Mouse (Mus musculus): Measurements from ENCODE around the gene Tgfbr3. TPM values are rescaled to one million over a fixed set of nuclear protein-coding genes. Genes with fewer than 3 reads are reported as not detected.

Gene Tgfbr3
- polyA plus RNA-seq, 1 experiment from 2014 or later = 2.2 TPM

DNA sequence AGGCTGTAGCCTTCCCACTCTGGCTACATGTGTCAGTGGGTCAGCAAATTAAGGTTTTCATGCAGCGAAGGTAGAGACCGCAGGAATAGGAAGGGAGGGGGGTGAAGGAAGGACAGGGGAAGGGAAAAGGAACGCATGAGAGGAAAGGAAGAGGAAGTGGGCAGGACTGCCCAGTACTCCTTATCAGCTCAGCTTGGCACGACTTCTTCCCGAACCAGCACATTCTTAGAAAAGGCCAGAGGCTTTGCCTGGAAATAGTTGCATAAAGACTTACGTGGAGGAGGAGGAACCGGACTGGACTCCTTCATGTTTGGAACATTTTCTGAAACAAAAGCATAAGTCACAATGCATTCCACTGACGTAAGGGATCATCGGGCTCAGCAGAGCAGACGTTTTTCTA lies 168.3 kb downstream of the Tgfbr3 start:
- Histone ChIP-seq H3K36me3 (ENCODE audit: control insufficient read depth, insufficient read depth, low read length) (no peaks in the 10 kb centered on the region), H3K4me1 (ENCODE audit: control insufficient read depth, insufficient read depth, low read length) (no peaks in the 10 kb centered on the region), H3K9me3 (replicated peaks; ENCODE audit: control insufficient read depth, low read length) (no peaks in the 10 kb centered on the region), H3K9ac (ENCODE audit: low read length) (no peak overlapping the region), H3K4me2 (ENCODE audit: low read length) (no peak overlapping the region), H3K27me3 (replicated peaks; ENCODE audit: control insufficient read depth, insufficient read depth, low read length) (0 out of 2 replicates have a peak, but pooled peaks cover 4% of the 10 kb centered on the region), H3K4me3 (ENCODE audit: low read depth, low read length) (no peak overlapping the region), H3K27ac (ENCODE audit: low read depth, low read length) (no peak overlapping the region)
- 75% methylated on average over 10 of the region's 10 CpGs for WGBS
- ATAC-seq (no peak), DNase-seq (ENCODE audit: low spot score) (no peak)

DNA sequence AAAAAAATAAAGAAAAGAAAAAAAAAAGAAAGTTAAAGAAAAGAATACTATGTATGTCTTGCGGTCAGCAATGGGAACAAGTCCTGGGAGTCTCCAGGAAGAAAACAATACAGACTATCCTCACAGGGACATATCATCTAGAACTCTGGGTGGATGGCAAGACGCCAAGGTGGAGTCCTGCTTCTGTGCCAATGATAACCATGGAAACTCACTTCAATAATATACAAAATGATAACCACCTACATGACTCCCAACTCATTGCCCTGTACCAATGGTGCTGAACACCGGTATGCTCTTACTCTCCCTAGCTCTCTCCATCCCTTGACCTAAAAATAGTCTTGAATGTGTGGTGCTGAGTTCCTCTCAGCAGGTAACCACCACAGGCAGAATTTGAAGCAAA lies 168.8 kb downstream of the Tgfbr3 start:
- Histone ChIP-seq H3K4me3 (ENCODE audit: low read depth, low read length) (no peak overlapping the region), H3K27me3 (replicated peaks; ENCODE audit: control insufficient read depth, insufficient read depth, low read length) (0 out of 2 replicates have a peak, but pooled peaks cover 4% of the 10 kb centered on the region), H3K9me3 (replicated peaks; ENCODE audit: control insufficient read depth, low read length) (no peaks in the 10 kb centered on the region), H3K27ac (ENCODE audit: low read depth, low read length) (no peak overlapping the region), H3K9ac (ENCODE audit: low read length) (no peak overlapping the region), H3K36me3 (ENCODE audit: control insufficient read depth, insufficient read depth, low read length) (no peaks in the 10 kb centered on the region), H3K4me2 (ENCODE audit: low read length) (no peak overlapping the region), H3K4me1 (ENCODE audit: control insufficient read depth, insufficient read depth, low read length) (no peaks in the 10 kb centered on the region)
- no peak for DNase-seq (ENCODE audit: low spot score)
- 83% methylated on average over 3 of the region's 3 CpGs for WGBS
- no peak for ATAC-seq

DNA sequence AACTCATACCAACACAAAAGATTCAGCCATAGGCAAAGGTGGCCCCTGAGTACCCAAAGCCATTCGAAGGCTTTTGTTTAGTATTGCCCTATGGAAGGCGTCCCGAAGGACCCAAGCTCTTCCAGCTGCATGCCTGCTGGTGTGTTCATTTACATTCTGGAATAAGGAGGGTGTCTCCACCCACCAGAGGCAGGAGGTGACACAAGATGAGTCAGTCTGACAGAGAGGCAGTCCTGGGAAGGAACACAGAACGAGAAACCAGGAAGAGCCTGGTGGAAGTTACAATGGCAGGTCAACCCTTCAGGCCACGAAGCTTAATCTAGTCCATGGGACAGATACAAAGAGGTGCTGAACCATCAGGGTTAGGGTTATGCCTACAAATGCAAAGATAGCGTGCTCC lies 169.5 kb downstream of the Tgfbr3 start:
- Histone ChIP-seq H3K4me1 (ENCODE audit: control insufficient read depth, insufficient read depth, low read length) (no peaks in the 10 kb centered on the region), H3K27me3 (replicated peaks; ENCODE audit: control insufficient read depth, insufficient read depth, low read length) (0 out of 2 replicates have a peak, but pooled peaks cover 4% of the 10 kb centered on the region), H3K9ac (ENCODE audit: low read length) (no peak overlapping the region), H3K36me3 (ENCODE audit: control insufficient read depth, insufficient read depth, low read length) (no peaks in the 10 kb centered on the region), H3K9me3 (replicated peaks; ENCODE audit: control insufficient read depth, low read length) (no peaks in the 10 kb centered on the region), H3K27ac (ENCODE audit: low read depth, low read length) (no peak overlapping the region), H3K4me2 (ENCODE audit: low read length) (no peak overlapping the region), H3K4me3 (ENCODE audit: low read depth, low read length) (no peak overlapping the region)
- DNase-seq (ENCODE audit: low spot score) = no peak
- 68% methylated on average over 6 of the region's 6 CpGs for WGBS
- ATAC-seq = no peak

DNA sequence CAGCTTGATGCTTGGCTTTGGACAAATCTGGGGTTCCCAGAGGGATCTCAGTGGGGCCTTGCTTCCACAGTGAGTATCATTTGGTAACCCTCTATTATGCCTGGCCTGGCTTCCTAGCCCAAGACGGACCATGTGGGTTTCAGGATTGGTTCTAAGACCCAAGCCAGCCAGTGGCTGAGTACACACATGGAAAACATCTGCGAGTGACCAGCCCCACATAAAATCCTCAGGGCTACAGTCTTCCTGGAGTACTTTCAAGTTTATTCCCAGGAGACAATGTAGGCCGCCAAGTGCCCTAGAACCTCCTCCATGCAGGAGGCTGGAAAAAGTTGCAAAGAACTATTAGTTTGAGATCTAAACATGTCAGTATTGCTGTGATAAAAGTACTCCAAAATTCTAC lies 172.6 kb downstream of the Tgfbr3 start:
- no peaks in the 10 kb centered on the region for H3K36me3 ChIP-seq (ENCODE audit: control insufficient read depth, insufficient read depth, low read length)
- no peak overlapping the region for H3K4me2 ChIP-seq (ENCODE audit: low read length)
- H3K4me1 ChIP-seq (ENCODE audit: control insufficient read depth, insufficient read depth, low read length) = no peaks in the 10 kb centered on the region
- WGBS = 92% methylated on average over 3 of the region's 3 CpGs
- DNase-seq (ENCODE audit: low spot score) = no peak
- H3K4me3 ChIP-seq (ENCODE audit: low read depth, low read length) = no peak overlapping the region
- no peaks in the 10 kb centered on the region for H3K9me3 ChIP-seq (replicated peaks; ENCODE audit: control insufficient read depth, low read length)
- ATAC-seq = no peak
- no peaks in the 10 kb centered on the region for H3K27me3 ChIP-seq (replicated peaks; ENCODE audit: control insufficient read depth, insufficient read depth, low read length)
- H3K9ac ChIP-seq (ENCODE audit: low read length) = no peak overlapping the region
- no peak overlapping the region for H3K27ac ChIP-seq (ENCODE audit: low read depth, low read length)

DNA sequence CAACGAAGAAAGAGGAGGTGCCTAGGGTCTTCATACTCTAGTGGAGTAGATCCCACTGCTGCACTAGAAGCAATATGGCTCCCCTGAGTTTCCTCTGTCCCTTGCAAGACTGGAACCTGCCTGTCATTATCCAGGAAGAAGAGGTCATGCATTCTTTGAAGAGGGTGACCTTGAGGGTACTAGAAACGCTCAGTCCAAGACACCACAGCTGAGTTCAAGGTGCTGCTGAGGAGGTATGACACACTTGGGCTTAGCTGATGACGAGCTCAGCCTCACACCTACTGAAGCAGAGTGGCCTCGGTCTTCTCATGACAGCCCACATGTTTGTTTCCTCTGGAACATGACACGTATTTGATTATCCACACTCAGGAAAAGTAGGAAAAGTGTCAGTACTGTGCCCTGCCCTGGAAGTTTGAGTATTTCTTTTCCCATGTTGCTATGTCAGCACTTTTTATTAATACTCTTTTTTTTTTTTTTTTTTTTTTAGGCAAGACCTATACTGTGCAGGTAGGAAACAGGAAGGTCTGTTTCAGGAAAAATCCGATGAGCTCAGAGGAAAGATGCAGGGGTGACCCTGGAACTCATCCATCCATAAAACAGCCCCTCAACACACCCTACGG lies 176.7 kb downstream of the Tgfbr3 start:
- Histone ChIP-seq H3K4me2 (ENCODE audit: low read length) (no peak overlapping the region), H3K9me3 (replicated peaks; ENCODE audit: control insufficient read depth, low read length) (no peaks in the 10 kb centered on the region), H3K4me3 (ENCODE audit: low read depth, low read length) (no peak overlapping the region), H3K9ac (ENCODE audit: low read length) (no peak overlapping the region), H3K27me3 (replicated peaks; ENCODE audit: control insufficient read depth, insufficient read depth, low read length) (no peaks in the 10 kb centered on the region), H3K4me1 (ENCODE audit: control insufficient read depth, insufficient read depth, low read length) (peaks cover 4% of the 10 kb centered on the region; the same call in 1 of the 2 replicates), H3K36me3 (ENCODE audit: control insufficient read depth, insufficient read depth, low read length) (no peaks in the 10 kb centered on the region), H3K27ac (ENCODE audit: low read depth, low read length) (no peak overlapping the region)
- DNase-seq (ENCODE audit: low spot score) = no peak
- no peak for ATAC-seq
- 85% methylated on average over 7 of the region's 7 CpGs for WGBS

DNA sequence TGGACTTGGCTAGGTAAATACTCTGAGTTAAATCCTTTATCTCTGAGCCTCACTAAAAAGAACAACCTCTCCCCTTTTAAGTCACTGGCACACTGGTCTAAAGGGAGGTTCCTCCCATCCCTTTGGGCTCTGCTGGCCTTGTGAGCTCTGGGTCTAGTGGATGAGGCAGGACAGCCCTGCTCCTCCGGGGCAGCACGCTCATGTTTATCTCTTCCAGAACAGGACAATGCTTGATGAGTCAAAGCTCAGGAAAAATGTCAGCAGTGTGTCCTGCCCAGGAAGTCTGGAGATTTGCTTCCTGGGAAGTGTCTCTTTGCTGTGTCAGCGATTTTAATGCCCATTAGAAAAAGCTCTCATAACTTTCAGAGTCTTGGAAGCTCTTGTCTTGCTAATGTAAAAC lies 177.6 kb downstream of the Tgfbr3 start:
- ATAC-seq (no peak), DNase-seq (ENCODE audit: low spot score) (no peak)
- no peaks in the 10 kb centered on the region for H3K36me3 ChIP-seq (ENCODE audit: control insufficient read depth, insufficient read depth, low read length)
- no peak overlapping the region for H3K27ac ChIP-seq (ENCODE audit: low read depth, low read length)
- no peak overlapping the region for H3K4me3 ChIP-seq (ENCODE audit: low read depth, low read length)
- no peaks in the 10 kb centered on the region for H3K27me3 ChIP-seq (replicated peaks; ENCODE audit: control insufficient read depth, insufficient read depth, low read length)
- peaks cover 4% of the 10 kb centered on the region; the same call in 1 of the 2 replicates for H3K4me1 ChIP-seq (ENCODE audit: control insufficient read depth, insufficient read depth, low read length)
- H3K4me2 ChIP-seq (ENCODE audit: low read length) = no peak overlapping the region
- H3K9me3 ChIP-seq (replicated peaks; ENCODE audit: control insufficient read depth, low read length) = no peaks in the 10 kb centered on the region
- 82% methylated on average over 3 of the region's 3 CpGs for WGBS
- no peak overlapping the region for H3K9ac ChIP-seq (ENCODE audit: low read length)

DNA sequence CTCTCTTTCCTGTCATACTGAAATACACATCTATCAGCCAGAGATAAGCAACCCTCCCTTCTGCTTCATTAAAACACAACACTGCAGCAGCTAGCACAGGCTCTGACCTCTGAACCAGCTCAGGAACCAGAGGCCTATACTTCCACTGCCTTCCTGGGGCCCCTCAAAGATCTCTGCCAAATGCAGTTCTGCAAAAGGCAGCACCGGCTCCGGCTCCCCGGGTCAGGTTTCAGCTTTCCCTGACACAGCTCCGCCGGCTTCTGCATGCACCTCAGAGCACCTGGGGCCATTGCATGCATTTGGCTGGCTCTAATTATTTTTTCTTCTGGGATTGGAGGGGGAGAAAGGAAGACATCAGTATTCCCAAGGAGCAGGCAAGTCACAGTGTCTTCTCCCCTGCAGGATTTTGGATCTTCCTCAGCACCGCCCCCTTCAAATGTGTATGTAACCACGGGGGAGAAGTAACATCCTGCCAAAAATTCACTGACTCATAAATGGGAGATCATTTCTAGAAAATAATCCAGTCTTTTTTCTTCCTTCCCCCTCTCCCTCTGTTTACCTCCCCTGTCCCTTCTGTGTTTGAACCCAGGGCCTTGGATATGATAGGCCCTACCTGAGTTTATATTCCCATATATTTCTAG lies 178.4 kb downstream of the Tgfbr3 start:
- Histone ChIP-seq H3K27me3 (replicated peaks; ENCODE audit: control insufficient read depth, insufficient read depth, low read length) (no peaks in the 10 kb centered on the region), H3K4me3 (ENCODE audit: low read depth, low read length) (no peak overlapping the region), H3K4me1 (ENCODE audit: control insufficient read depth, insufficient read depth, low read length) (peaks cover 4% of the 10 kb centered on the region; the same call in 1 of the 2 replicates), H3K9ac (ENCODE audit: low read length) (no peak overlapping the region), H3K4me2 (ENCODE audit: low read length) (no peak overlapping the region), H3K9me3 (replicated peaks; ENCODE audit: control insufficient read depth, low read length) (no peaks in the 10 kb centered on the region), H3K27ac (ENCODE audit: low read depth, low read length) (no peak overlapping the region), H3K36me3 (ENCODE audit: control insufficient read depth, insufficient read depth, low read length) (no peaks in the 10 kb centered on the region)
- WGBS = 29% methylated on average over 7 of the region's 7 CpGs
- DNase-seq (ENCODE audit: low spot score) = no peak
- no peak for ATAC-seq

DNA sequence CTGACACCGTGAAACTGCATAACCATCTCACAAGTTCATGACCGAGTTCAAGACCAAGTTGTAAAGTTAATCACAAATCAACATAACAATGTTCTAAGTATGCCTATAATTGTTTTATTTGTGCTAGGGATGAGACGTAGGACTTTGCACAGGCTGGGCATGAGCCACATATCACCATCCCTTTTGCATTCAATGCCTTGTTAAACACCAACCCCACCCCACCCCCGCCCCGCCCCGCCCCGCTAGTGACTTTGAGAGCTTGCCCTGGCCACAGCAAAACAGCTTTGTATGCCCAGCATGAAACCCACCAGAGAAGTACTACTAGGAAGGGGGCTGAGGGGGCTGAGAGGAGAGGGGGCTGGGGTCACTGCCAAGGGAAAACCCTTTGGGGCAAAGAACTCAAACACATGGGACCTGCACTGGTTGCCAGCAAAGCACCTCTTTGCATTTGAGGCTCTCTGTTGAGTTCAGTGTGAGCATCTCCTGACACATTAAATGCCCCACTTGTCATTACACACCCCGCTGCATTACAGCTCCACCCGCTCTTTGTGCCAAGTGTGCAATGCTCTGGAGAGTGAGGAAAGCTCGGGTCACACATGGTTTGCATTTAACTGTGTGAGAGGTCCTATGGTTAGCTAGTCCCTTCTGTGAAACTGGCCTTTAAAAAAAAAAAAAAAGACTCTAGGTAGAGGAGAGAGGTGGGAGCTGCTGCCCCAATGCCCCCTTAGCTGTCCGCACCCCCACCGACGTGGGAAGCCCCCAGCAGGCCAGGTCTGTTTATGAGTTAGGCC lies 179.1 kb downstream of the Tgfbr3 start:
- H3K27me3 ChIP-seq (replicated peaks; ENCODE audit: control insufficient read depth, insufficient read depth, low read length) = no peaks in the 10 kb centered on the region
- H3K4me1 ChIP-seq (ENCODE audit: control insufficient read depth, insufficient read depth, low read length) = peaks cover 4% of the 10 kb centered on the region; the same call in 1 of the 2 replicates
- H3K4me3 ChIP-seq (ENCODE audit: low read depth, low read length) = no peak overlapping the region
- H3K9ac ChIP-seq (ENCODE audit: low read length) = no peak overlapping the region
- no peak overlapping the region for H3K27ac ChIP-seq (ENCODE audit: low read depth, low read length)
- no peaks in the 10 kb centered on the region for H3K9me3 ChIP-seq (replicated peaks; ENCODE audit: control insufficient read depth, low read length)
- no peak overlapping the region for H3K4me2 ChIP-seq (ENCODE audit: low read length)
- H3K36me3 ChIP-seq (ENCODE audit: control insufficient read depth, insufficient read depth, low read length) = no peaks in the 10 kb centered on the region
- 65% methylated on average over 13 of the region's 13 CpGs for WGBS
- peak; percentile 26; the same call in 1 of the 2 replicates for ATAC-seq
- peak; percentile 31 for DNase-seq (ENCODE audit: low spot score)

DNA sequence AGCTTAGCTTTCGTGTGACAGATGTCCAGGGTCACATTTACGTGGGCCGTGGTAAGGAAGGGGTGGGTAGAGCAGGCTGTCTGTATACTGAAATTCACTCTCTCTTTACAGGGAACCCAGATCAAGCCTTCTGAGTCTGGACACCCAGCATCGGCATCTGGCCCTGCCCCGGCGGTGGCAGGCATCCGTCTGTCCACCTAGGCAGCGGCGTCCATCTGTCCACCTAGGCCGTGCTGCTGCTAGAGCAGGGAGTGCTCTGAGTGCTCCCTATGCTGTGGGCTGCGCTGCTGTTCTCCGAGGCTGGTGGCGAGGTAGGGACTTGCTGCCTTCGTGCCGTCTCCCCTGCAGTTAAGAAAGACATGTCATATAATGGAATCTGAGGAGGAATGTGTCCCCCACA lies 180.0 kb downstream of the Tgfbr3 start:
- no peaks in the 10 kb centered on the region for H3K36me3 ChIP-seq (ENCODE audit: control insufficient read depth, insufficient read depth, low read length)
- no peak overlapping the region for H3K4me2 ChIP-seq (ENCODE audit: low read length)
- no peak overlapping the region for H3K9ac ChIP-seq (ENCODE audit: low read length)
- no peaks in the 10 kb centered on the region for H3K9me3 ChIP-seq (replicated peaks; ENCODE audit: control insufficient read depth, low read length)
- ATAC-seq = no peak
- DNase-seq (ENCODE audit: low spot score) = no peak
- H3K27me3 ChIP-seq (replicated peaks; ENCODE audit: control insufficient read depth, insufficient read depth, low read length) = no peaks in the 10 kb centered on the region
- no peak overlapping the region for H3K27ac ChIP-seq (ENCODE audit: low read depth, low read length)
- H3K4me3 ChIP-seq (ENCODE audit: low read depth, low read length) = no peak overlapping the region
- WGBS = 69% methylated on average over 15 of the region's 15 CpGs
- H3K4me1 ChIP-seq (ENCODE audit: control insufficient read depth, insufficient read depth, low read length) = peaks cover 4% of the 10 kb centered on the region; the same call in 1 of the 2 replicates

All from forebrain, embryonic 14.5 days (tissue).